Mouse (Mus musculus): ENCODE measurements around the gene Fbxo46. TPM values are rescaled to one million over a fixed set of nuclear protein-coding genes. Genes with fewer than 3 reads are reported as not detected.
A peak's percentile ranks its signal among the peaks of the same experiment; 100 is the strongest.

Gene Fbxo46
- polyA plus RNA-seq, 1 experiment = 6.2 TPM

GRCm38 (mm10) chr7:19075231-19075630 is 44.4 kb upstream of the Fbxo46 start:
- peak overlapping the region; percentile 85 for H3K4me2 ChIP-seq (ENCODE audit: low read depth)
- peaks cover 31% of the 10 kb centered on the region for H3K79me2 ChIP-seq (ENCODE audit: control insufficient read depth, insufficient read depth)
- H3K4me3 ChIP-seq = peak overlapping the region; percentile 49
- H3K27me3 ChIP-seq (ENCODE audit: control insufficient read depth, insufficient read depth, insufficient read length) = no peaks in the 10 kb centered on the region
- no peaks in the 10 kb centered on the region for H3K36me3 ChIP-seq (ENCODE audit: control insufficient read depth, insufficient read depth)
- no peak for TF ChIP-seq TCF12 (IDR thresholded peaks at IDR 0.05; ENCODE audit: insufficient read depth, poor library complexity, severe bottlenecking)
- no peak for TF ChIP-seq REST (IDR thresholded peaks at IDR 0.05; ENCODE audit: insufficient read depth, insufficient read length)
- TF ChIP-seq POLR2AphosphoS2 (IDR thresholded peaks at IDR 0.05; ENCODE audit: insufficient read length, low read depth) = no peak
- TF ChIP-seq USF1 (IDR thresholded peaks at IDR 0.05; ENCODE audit: low read depth) = no peak
- no peak for TF ChIP-seq CEBPB (IDR thresholded peaks at IDR 0.05; ENCODE audit: insufficient read depth, poor library complexity, severe bottlenecking)
- TF ChIP-seq MAX (IDR thresholded peaks at IDR 0.05; ENCODE audit: low read depth) = no peak
- no peak for TF ChIP-seq MYOD1 (IDR thresholded peaks at IDR 0.05; ENCODE audit: control insufficient read depth in 1 of 3, insufficient read length in 2 of 3, low read depth in 2 of 3)
- TF ChIP-seq TCF3 (IDR thresholded peaks at IDR 0.05; ENCODE audit: insufficient read length, low read depth) = no peak
- no peak for TF ChIP-seq POLR2A (IDR thresholded peaks at IDR 0.05; ENCODE audit: insufficient read length, low read depth)
- no peak for TF ChIP-seq E2F4 (IDR thresholded peaks at IDR 0.05; ENCODE audit: insufficient read depth)
- no peak for TF ChIP-seq SRF (IDR thresholded peaks at IDR 0.05; ENCODE audit: control insufficient read depth, insufficient read length, low read depth)
- no peak for TF ChIP-seq MYOG (IDR thresholded peaks at IDR 0.05; ENCODE audit: control insufficient read depth in 1 of 3, insufficient read depth in 1 of 3, insufficient read length in 2 of 3, low read depth in 2 of 3)
- H3ac ChIP-seq (ENCODE audit: control insufficient read depth, insufficient read length) = peak overlapping the region; percentile 62

GRCm38 (mm10) chr7:19075723-19076585 is 43.7 kb upstream of the Fbxo46 start, which contains the start of gene Dmwd:
Gene Dmwd, plus strand, starts transcription at chr7:19076227.
- Histone ChIP-seq H3K4me2 (ENCODE audit: low read depth) (peak within 1 kb of the TSS; percentile 93), H3K36me3 (ENCODE audit: control insufficient read depth, insufficient read depth) (no peaks in the 10 kb centered on the region), H3K79me2 (ENCODE audit: control insufficient read depth, insufficient read depth) (peaks cover 31% of the 10 kb centered on the region), H3K4me3 (peak within 1 kb of the TSS; percentile 49), H3K27me3 (ENCODE audit: control insufficient read depth, insufficient read depth, insufficient read length) (no peaks in the 10 kb centered on the region), H3ac (ENCODE audit: control insufficient read depth, insufficient read length) (peak within 1 kb of the TSS; percentile 62)
- no peak for TF ChIP-seq MYOG (IDR thresholded peaks at IDR 0.05; ENCODE audit: control insufficient read depth in 1 of 3, insufficient read depth in 1 of 3, insufficient read length in 2 of 3, low read depth in 2 of 3)
- no peak for TF ChIP-seq USF1 (IDR thresholded peaks at IDR 0.05; ENCODE audit: low read depth)
- TF ChIP-seq CEBPB (IDR thresholded peaks at IDR 0.05; ENCODE audit: insufficient read depth, poor library complexity, severe bottlenecking) = no peak
- TF ChIP-seq POLR2A (IDR thresholded peaks at IDR 0.05; ENCODE audit: insufficient read length, low read depth) = peak; percentile 35
- no peak for TF ChIP-seq SRF (IDR thresholded peaks at IDR 0.05; ENCODE audit: control insufficient read depth, insufficient read length, low read depth)
- TF ChIP-seq TCF3 (IDR thresholded peaks at IDR 0.05; ENCODE audit: insufficient read length, low read depth) = no peak
- no peak for TF ChIP-seq MAX (IDR thresholded peaks at IDR 0.05; ENCODE audit: low read depth)
- no peak for TF ChIP-seq TCF12 (IDR thresholded peaks at IDR 0.05; ENCODE audit: insufficient read depth, poor library complexity, severe bottlenecking)

GRCm38 (mm10) chr7:19076586-19076991 is 43.1 kb upstream of the Fbxo46 start:
- no peak for TF ChIP-seq POLR2AphosphoS2 (IDR thresholded peaks at IDR 0.05; ENCODE audit: insufficient read length, low read depth)
- TF ChIP-seq E2F4 (IDR thresholded peaks at IDR 0.05; ENCODE audit: insufficient read depth) = no peak
- no peak for TF ChIP-seq USF1 (IDR thresholded peaks at IDR 0.05; ENCODE audit: low read depth)
- no peak for TF ChIP-seq MAX (IDR thresholded peaks at IDR 0.05; ENCODE audit: low read depth)
- no peak for TF ChIP-seq TCF12 (IDR thresholded peaks at IDR 0.05; ENCODE audit: insufficient read depth, poor library complexity, severe bottlenecking)
- no peak for TF ChIP-seq POLR2A (IDR thresholded peaks at IDR 0.05; ENCODE audit: insufficient read length, low read depth)
- no peak for TF ChIP-seq CEBPB (IDR thresholded peaks at IDR 0.05; ENCODE audit: insufficient read depth, poor library complexity, severe bottlenecking)
- no peak for TF ChIP-seq SRF (IDR thresholded peaks at IDR 0.05; ENCODE audit: control insufficient read depth, insufficient read length, low read depth)
- TF ChIP-seq MYOD1 (IDR thresholded peaks at IDR 0.05; ENCODE audit: control insufficient read depth in 1 of 3, insufficient read length in 2 of 3, low read depth in 2 of 3) = no peak
- no peak for TF ChIP-seq TCF3 (IDR thresholded peaks at IDR 0.05; ENCODE audit: insufficient read length, low read depth)
- TF ChIP-seq REST (IDR thresholded peaks at IDR 0.05; ENCODE audit: insufficient read depth, insufficient read length) = no peak
- TF ChIP-seq MYOG (IDR thresholded peaks at IDR 0.05; ENCODE audit: control insufficient read depth in 1 of 3, insufficient read depth in 1 of 3, insufficient read length in 2 of 3, low read depth in 2 of 3) = no peak
- peak overlapping the region; percentile 49 for H3K4me3 ChIP-seq
- peak overlapping the region; percentile 93 for H3K4me2 ChIP-seq (ENCODE audit: low read depth)
- peak overlapping the region; percentile 62 for H3ac ChIP-seq (ENCODE audit: control insufficient read depth, insufficient read length)
- H3K27me3 ChIP-seq (ENCODE audit: control insufficient read depth, insufficient read depth, insufficient read length) = no peaks in the 10 kb centered on the region
- H3K36me3 ChIP-seq (ENCODE audit: control insufficient read depth, insufficient read depth) = no peaks in the 10 kb centered on the region
- peaks cover 38% of the 10 kb centered on the region for H3K79me2 ChIP-seq (ENCODE audit: control insufficient read depth, insufficient read depth)

GRCm38 (mm10) chr7:19077761-19078160 is 41.9 kb upstream of the Fbxo46 start:
- no peak overlapping the region for H3ac ChIP-seq (ENCODE audit: control insufficient read depth, insufficient read length)
- H3K36me3 ChIP-seq (ENCODE audit: control insufficient read depth, insufficient read depth) = no peaks in the 10 kb centered on the region
- TF ChIP-seq TCF3 (IDR thresholded peaks at IDR 0.05; ENCODE audit: insufficient read length, low read depth) = no peak
- H3K4me3 ChIP-seq = peak overlapping the region; percentile 49
- peak overlapping the region; percentile 93 for H3K4me2 ChIP-seq (ENCODE audit: low read depth)
- no peaks in the 10 kb centered on the region for H3K27me3 ChIP-seq (ENCODE audit: control insufficient read depth, insufficient read depth, insufficient read length)
- peaks cover 41% of the 10 kb centered on the region for H3K79me2 ChIP-seq (ENCODE audit: control insufficient read depth, insufficient read depth)

GRCm38 (mm10) chr7:19078732-19079131 is 40.9 kb upstream of the Fbxo46 start:
- Histone ChIP-seq H3K4me2 (ENCODE audit: low read depth) (no peak overlapping the region), H3K4me3 (no peak overlapping the region), H3K79me2 (ENCODE audit: control insufficient read depth, insufficient read depth) (peaks cover 41% of the 10 kb centered on the region), H3K36me3 (ENCODE audit: control insufficient read depth, insufficient read depth) (no peaks in the 10 kb centered on the region), H3K27me3 (ENCODE audit: control insufficient read depth, insufficient read depth, insufficient read length) (no peaks in the 10 kb centered on the region), H3ac (ENCODE audit: control insufficient read depth, insufficient read length) (no peak overlapping the region)
- TF ChIP-seq POLR2AphosphoS2 (IDR thresholded peaks at IDR 0.05; ENCODE audit: insufficient read length, low read depth) = no peak
- no peak for TF ChIP-seq REST (IDR thresholded peaks at IDR 0.05; ENCODE audit: insufficient read depth, insufficient read length)

All from myocyte (in vitro differentiated cells).